Mouse (Mus musculus): Measurements from ENCODE around the gene Slc22a14. TPM values are rescaled to one million over a fixed set of nuclear protein-coding genes. Genes with fewer than 3 reads are reported as not detected.
A peak's percentile ranks its signal among the peaks of the same experiment; 100 is the strongest.

Slc22a14 gene
- polyA plus RNA-seq, 1 experiment from 2014 or later = 0.16 TPM

DNA sequence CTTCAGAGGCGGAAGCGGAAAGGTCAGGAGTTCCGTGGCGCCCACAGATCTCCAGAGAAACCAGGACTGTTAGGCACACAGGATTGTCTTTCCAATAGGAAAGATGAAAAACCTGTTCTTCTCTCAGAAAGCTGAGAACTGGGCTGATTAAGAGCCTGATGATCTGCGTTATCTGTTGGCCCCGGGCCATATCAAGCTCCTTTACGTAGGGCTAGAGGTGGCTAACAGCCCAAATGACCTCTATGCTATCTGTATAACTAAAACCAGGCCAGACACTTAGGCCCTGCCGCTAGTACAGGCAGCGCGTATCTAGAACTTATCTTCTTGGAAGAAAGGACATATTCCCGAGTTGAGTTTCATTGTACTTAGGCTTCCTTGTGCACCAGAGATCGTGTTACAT lies 2.1 kb downstream of the Slc22a14 start:
- peak; percentile 84 for ATAC-seq

DNA sequence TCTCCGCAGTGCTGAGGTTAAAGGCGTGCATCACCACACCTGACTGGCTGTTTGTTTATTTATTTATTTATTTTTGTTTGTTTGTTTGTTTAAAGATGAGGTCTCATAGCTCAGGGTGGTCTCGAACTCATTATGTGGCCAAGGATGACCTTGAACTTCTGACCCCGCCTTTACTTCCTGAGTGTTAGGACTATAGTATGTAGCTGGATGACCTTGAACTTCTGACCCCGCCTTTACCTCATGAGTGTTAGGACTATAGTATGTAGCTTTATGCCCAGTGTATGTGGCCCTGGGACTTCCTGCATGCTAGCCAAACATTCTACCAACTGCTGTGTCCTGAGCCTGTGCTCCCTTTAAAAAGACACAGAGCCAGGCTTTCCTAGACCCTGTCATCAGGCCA lies 3.9 kb downstream of the Slc22a14 start:
- Histone ChIP-seq H3K4me1 (ENCODE audit: control insufficient read depth, insufficient read depth, low read length) (0 out of 2 replicates have a peak, but pooled peaks cover 5% of the 10 kb centered on the region), H3K36me3 (ENCODE audit: control insufficient read depth, insufficient read depth, low read length) (no peaks in the 10 kb centered on the region), H3K27ac (ENCODE audit: low read length) (no peak overlapping the region), H3K27me3 (replicated peaks; ENCODE audit: control insufficient read depth, insufficient read depth, low read length) (no peaks in the 10 kb centered on the region; the same call in 1 of the 2 replicates), H3K4me3 (ENCODE audit: low read length) (no peak overlapping the region), H3K9ac (ENCODE audit: low read depth, low read length) (no peak overlapping the region), H3K4me2 (ENCODE audit: low read depth, low read length) (no peak overlapping the region), H3K9me3 (ENCODE audit: control insufficient read depth, low read length) (no peaks in the 10 kb centered on the region)
- no peak for ATAC-seq
- 93% methylated on average over 5 of the region's 5 CpGs for WGBS

More for the DNA sequence above, 2.1 kb downstream of the Slc22a14 start:
- 64% methylated on average over 12 of the region's 12 CpGs for WGBS
- Histone ChIP-seq H3K36me3 (ENCODE audit: control insufficient read depth, insufficient read depth, low read length) (no peaks in the 10 kb centered on the region), H3K4me1 (ENCODE audit: control insufficient read depth, insufficient read depth, low read length) (0 out of 2 replicates have a peak, but pooled peaks cover 2% of the 10 kb centered on the region), H3K4me3 (ENCODE audit: low read length) (no peak overlapping the region), H3K9ac (ENCODE audit: low read depth, low read length) (no peak overlapping the region), H3K27me3 (replicated peaks; ENCODE audit: control insufficient read depth, insufficient read depth, low read length) (no peaks in the 10 kb centered on the region), H3K4me2 (ENCODE audit: low read depth, low read length) (no peak overlapping the region), H3K9me3 (ENCODE audit: control insufficient read depth, low read length) (no peaks in the 10 kb centered on the region), H3K27ac (ENCODE audit: low read length) (peak overlapping the region; percentile 54; the same call in 1 of the 2 replicates)

- Histone ChIP-seq H3K4me1 (ENCODE audit: control insufficient read depth, insufficient read depth, low read length) (0 out of 2 replicates have a peak, but pooled peaks cover 5% of the 10 kb centered on the region), H3K27ac (ENCODE audit: low read length) (no peak overlapping the region), H3K9me3 (ENCODE audit: control insufficient read depth, low read length) (no peaks in the 10 kb centered on the region), H3K4me2 (ENCODE audit: low read depth, low read length) (peak overlapping the region; percentile 90), H3K27me3 (replicated peaks; ENCODE audit: control insufficient read depth, insufficient read depth, low read length) (no peaks in the 10 kb centered on the region; the same call in 1 of the 2 replicates), H3K36me3 (ENCODE audit: control insufficient read depth, insufficient read depth, low read length) (no peaks in the 10 kb centered on the region), H3K4me3 (ENCODE audit: low read length) (peak overlapping the region; percentile 74), H3K9ac (ENCODE audit: low read depth, low read length) (peak overlapping the region; percentile 80)
- ATAC-seq = peak; percentile 5; the same call in 1 of the 2 replicates
- WGBS = 30% methylated on average over 9 of the region's 9 CpGs
These were observed 7.3 kb downstream of the Slc22a14 start for GRCm38 (mm10) chr9:119358058-119358429.

DNA sequence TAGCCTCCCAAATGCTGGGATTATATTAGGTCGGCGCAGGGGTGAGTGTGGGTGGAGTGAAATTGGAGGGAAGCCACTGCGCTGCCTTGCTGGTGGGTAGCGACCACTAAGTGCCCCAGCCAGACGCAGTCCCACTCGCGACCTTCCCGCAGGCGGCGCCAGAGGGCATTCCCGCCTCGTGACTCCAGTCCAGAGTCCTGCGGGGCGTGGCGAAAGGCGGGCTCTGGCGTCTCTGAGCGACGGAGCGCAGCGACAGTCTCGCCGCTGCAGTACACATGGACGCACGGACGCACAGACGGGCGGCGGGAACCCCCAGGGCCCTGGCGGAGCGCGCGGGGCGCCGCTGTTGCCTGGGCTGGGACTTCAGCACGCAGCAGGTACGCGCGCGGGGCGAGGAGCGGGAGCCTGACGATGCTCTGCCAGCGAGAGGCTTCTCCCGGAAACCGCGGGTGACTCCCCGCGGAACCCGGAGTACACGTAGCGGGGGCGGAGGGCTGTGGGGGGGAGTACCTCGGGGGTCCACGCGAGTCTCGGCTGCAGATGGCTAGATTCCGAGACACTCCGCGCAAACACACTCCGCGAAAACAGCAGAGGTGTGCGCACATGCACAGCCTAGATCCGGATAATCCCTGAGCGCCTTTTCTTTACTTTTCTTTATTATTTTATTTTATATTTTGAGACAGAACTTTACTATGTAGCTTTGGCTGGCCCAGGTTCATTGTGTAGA lies 7.9 kb downstream of the Slc22a14 start, which contains the start of gene Xylb:
Gene Xylb (plus strand): TSS at position 51 of the 727 bp plus-strand sequence.
- H3K27me3 ChIP-seq (replicated peaks; ENCODE audit: control insufficient read depth, insufficient read depth, low read length) = no peaks in the 10 kb centered on the region; the same call in 1 of the 2 replicates
- H3K9ac ChIP-seq (ENCODE audit: low read depth, low read length) = peak within 1 kb of the TSS; percentile 80
- H3K4me2 ChIP-seq (ENCODE audit: low read depth, low read length) = peak within 1 kb of the TSS; percentile 90
- H3K27ac ChIP-seq (ENCODE audit: low read length) = no peak within 1 kb of the TSS
- no peaks in the 10 kb centered on the region for H3K36me3 ChIP-seq (ENCODE audit: control insufficient read depth, insufficient read depth, low read length)
- H3K9me3 ChIP-seq (ENCODE audit: control insufficient read depth, low read length) = no peaks in the 10 kb centered on the region
- 0 out of 2 replicates have a peak, but pooled peaks cover 5% of the 10 kb centered on the region for H3K4me1 ChIP-seq (ENCODE audit: control insufficient read depth, insufficient read depth, low read length)
- 3% methylated on average over 64 of the region's 65 CpGs for WGBS
- ATAC-seq = peak; percentile 95
- peak within 1 kb of the TSS; percentile 74 for H3K4me3 ChIP-seq (ENCODE audit: low read length)

GRCm38 (mm10) chr9:119355943-119356342 lies 9.4 kb downstream of the Slc22a14 start:
- peaks cover 5% of the 10 kb centered on the region for H3K36me3 ChIP-seq (ENCODE audit: control insufficient read depth, insufficient read depth, low read length)
- H3K27ac ChIP-seq (ENCODE audit: low read length) = no peak overlapping the region
- no peak for ATAC-seq
- WGBS = 76% methylated on average over 6 of the region's 6 CpGs
- no peaks in the 10 kb centered on the region for H3K9me3 ChIP-seq (ENCODE audit: control insufficient read depth, low read length)
- H3K4me3 ChIP-seq (ENCODE audit: low read length) = no peak overlapping the region
- H3K9ac ChIP-seq (ENCODE audit: low read depth, low read length) = no peak overlapping the region
- no peak overlapping the region for H3K4me2 ChIP-seq (ENCODE audit: low read depth, low read length)
- no peaks in the 10 kb centered on the region; the same call in 1 of the 2 replicates for H3K27me3 ChIP-seq (replicated peaks; ENCODE audit: control insufficient read depth, insufficient read depth, low read length)
- 0 out of 2 replicates have a peak, but pooled peaks cover 5% of the 10 kb centered on the region for H3K4me1 ChIP-seq (ENCODE audit: control insufficient read depth, insufficient read depth, low read length)

DNA sequence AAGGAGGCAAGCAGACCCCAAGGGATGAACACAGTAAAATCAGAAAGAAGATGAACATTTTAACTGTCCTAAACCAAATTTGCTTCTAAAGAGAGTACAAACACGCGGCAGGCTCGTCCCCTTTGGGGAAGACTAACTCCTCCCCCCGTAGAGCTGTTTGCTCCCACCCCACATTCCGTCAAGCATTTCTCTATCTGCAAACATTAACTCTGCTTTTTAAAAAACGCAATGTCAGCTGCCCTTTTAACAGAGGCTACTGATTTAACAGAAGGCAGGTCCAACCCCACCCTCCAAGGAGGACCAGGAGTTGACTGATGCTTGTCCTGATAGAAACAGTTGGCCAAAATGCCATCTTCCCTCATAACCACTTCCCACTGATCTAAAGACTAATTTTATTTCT lies 11.4 kb downstream of the Slc22a14 start:
- H3K27me3 ChIP-seq (replicated peaks; ENCODE audit: control insufficient read depth, insufficient read depth, low read length) = no peaks in the 10 kb centered on the region; the same call in 1 of the 2 replicates
- no peak overlapping the region for H3K9ac ChIP-seq (ENCODE audit: low read depth, low read length)
- H3K9me3 ChIP-seq (ENCODE audit: control insufficient read depth, low read length) = no peaks in the 10 kb centered on the region
- no peak overlapping the region for H3K4me2 ChIP-seq (ENCODE audit: low read depth, low read length)
- ATAC-seq = no peak
- WGBS = 65% methylated on average over 6 of the region's 6 CpGs
- peaks cover 5% of the 10 kb centered on the region for H3K36me3 ChIP-seq (ENCODE audit: control insufficient read depth, insufficient read depth, low read length)
- no peak overlapping the region for H3K27ac ChIP-seq (ENCODE audit: low read length)
- 0 out of 2 replicates have a peak, but pooled peaks cover 5% of the 10 kb centered on the region for H3K4me1 ChIP-seq (ENCODE audit: control insufficient read depth, insufficient read depth, low read length)
- no peak overlapping the region for H3K4me3 ChIP-seq (ENCODE audit: low read length)

GRCm38 (mm10) chr9:119352060-119352459 lies 13.3 kb downstream of the Slc22a14 start:
- Histone ChIP-seq H3K27ac (ENCODE audit: low read length) (no peak overlapping the region), H3K27me3 (replicated peaks; ENCODE audit: control insufficient read depth, insufficient read depth, low read length) (no peaks in the 10 kb centered on the region), H3K9ac (ENCODE audit: low read depth, low read length) (no peak overlapping the region), H3K4me1 (ENCODE audit: control insufficient read depth, insufficient read depth, low read length) (no peaks in the 10 kb centered on the region), H3K4me3 (ENCODE audit: low read length) (no peak overlapping the region), H3K36me3 (ENCODE audit: control insufficient read depth, insufficient read depth, low read length) (peaks cover 8% of the 10 kb centered on the region), H3K9me3 (ENCODE audit: control insufficient read depth, low read length) (no peaks in the 10 kb centered on the region), H3K4me2 (ENCODE audit: low read depth, low read length) (no peak overlapping the region)
- ATAC-seq = peak; percentile 76
- WGBS = 25% methylated on average over 4 of the region's 4 CpGs

DNA sequence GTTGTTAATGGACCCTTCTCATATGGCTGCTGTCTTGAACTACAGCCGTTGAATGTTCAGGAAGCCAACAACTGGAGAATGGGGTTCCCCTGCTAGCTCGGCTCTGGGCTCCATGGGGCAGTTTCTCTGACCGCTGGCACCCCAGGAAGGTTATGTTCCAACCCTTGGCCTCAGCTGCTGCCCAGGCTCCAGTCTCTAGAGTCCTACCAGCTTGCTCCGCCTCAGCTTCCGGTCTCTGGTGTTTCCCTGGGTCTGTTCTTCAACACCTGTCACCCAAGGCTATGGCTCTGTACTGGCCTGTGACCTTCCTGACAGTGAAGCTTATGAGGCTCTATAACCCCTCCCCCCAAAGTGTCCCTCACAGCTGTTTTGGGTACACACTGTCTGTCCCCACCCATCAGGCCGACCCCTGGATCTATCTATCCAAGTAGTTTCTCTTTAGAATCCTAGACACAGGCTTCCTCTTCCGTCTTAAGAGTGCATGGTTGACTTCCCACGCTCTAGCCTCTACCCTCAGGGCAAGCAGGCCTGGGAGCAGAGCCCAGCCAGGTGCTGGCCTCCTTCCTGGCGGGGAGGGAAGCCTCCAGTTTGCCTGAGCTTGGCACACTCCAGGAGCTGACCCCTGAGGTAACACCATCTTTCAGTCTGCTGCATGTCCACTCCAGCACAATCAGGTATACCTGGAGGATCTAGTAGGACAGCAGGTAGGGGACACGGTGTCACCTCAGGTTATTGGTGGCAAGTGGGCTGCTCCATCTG lies 14.2 kb downstream of the Slc22a14 start:
- Histone ChIP-seq H3K27ac (ENCODE audit: low read length) (no peak overlapping the region), H3K9ac (ENCODE audit: low read depth, low read length) (no peak overlapping the region), H3K4me3 (ENCODE audit: low read length) (no peak overlapping the region), H3K4me2 (ENCODE audit: low read depth, low read length) (no peak overlapping the region), H3K27me3 (replicated peaks; ENCODE audit: control insufficient read depth, insufficient read depth, low read length) (no peaks in the 10 kb centered on the region), H3K4me1 (ENCODE audit: control insufficient read depth, insufficient read depth, low read length) (no peaks in the 10 kb centered on the region), H3K36me3 (ENCODE audit: control insufficient read depth, insufficient read depth, low read length) (peaks cover 8% of the 10 kb centered on the region), H3K9me3 (ENCODE audit: control insufficient read depth, low read length) (no peaks in the 10 kb centered on the region)
- ATAC-seq = no peak
- 90% methylated on average over 10 of the region's 10 CpGs for WGBS

DNA sequence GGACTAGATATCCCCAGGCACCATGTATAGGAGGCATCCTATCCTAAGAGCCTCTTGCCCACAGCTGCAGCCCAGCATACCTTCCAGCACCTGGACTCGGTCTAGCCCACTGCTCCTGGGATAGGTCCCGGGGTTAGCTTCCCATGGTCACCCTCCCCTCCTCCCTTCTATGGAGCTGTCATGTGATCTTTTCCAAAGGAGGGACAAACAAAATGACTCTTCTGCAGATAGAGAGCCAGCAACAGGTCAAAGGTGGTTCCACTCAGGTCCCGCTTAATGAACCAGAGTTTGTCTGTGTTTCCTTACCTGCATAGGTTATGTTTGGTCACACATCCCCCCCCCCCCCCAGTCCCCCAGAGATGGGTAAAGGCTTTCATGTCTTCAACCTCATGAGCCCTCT lies 14.8 kb downstream of the Slc22a14 start:
- Histone ChIP-seq H3K4me1 (ENCODE audit: control insufficient read depth, insufficient read depth, low read length) (no peaks in the 10 kb centered on the region), H3K27me3 (replicated peaks; ENCODE audit: control insufficient read depth, insufficient read depth, low read length) (no peaks in the 10 kb centered on the region), H3K27ac (ENCODE audit: low read length) (no peak overlapping the region), H3K9me3 (ENCODE audit: control insufficient read depth, low read length) (no peaks in the 10 kb centered on the region), H3K4me2 (ENCODE audit: low read depth, low read length) (no peak overlapping the region), H3K4me3 (ENCODE audit: low read length) (no peak overlapping the region), H3K9ac (ENCODE audit: low read depth, low read length) (no peak overlapping the region), H3K36me3 (ENCODE audit: control insufficient read depth, insufficient read depth, low read length) (peaks cover 8% of the 10 kb centered on the region)
- 88% methylated on average over 3 of the region's 3 CpGs for WGBS
- ATAC-seq = no peak
